Mouse (Mus musculus) R1 (cell line): Measurements from ENCODE around the gene Abcc9.

Source experiments
- DNase-seq: peaks from one replicate; pipeline ENCODE4 v3.0.0-alpha.2; 2018; ENCODE audit warnings: low read depth, low spot score

Gene Abcc9

GRCm38 (mm10) chr6:142701652-142702637 lies at the start of gene Abcc9:
TSS of gene Abcc9 (minus strand) at chr6:142702315.
- peak; percentile 24 for DNase-seq

- peak; percentile 98 for DNase-seq
These were observed 49.2 kb upstream of the Abcc9 start for GRCm38 (mm10) chr6:142751365-142751764.

GRCm38 (mm10) chr6:142748057-142748708 lies 46.1 kb upstream of the Abcc9 start:
- no peak for DNase-seq

- no peak for DNase-seq
These were observed 45.0 kb upstream of the Abcc9 start for GRCm38 (mm10) chr6:142747165-142747564.

- DNase-seq: no peak
These were observed 44.6 kb upstream of the Abcc9 start for GRCm38 (mm10) chr6:142746765-142747164.

- DNase-seq: no peak
These were observed 43.4 kb upstream of the Abcc9 start for GRCm38 (mm10) chr6:142745484-142745883.

- DNase-seq: peak; percentile 23
These were observed 41.1 kb upstream of the Abcc9 start for GRCm38 (mm10) chr6:142743193-142743592.

- peak; percentile 34 for DNase-seq
These were observed 39.6 kb upstream of the Abcc9 start for GRCm38 (mm10) chr6:142741763-142742162.

GRCm38 (mm10) chr6:142738637-142739036 lies 36.5 kb upstream of the Abcc9 start:
- DNase-seq: no peak

GRCm38 (mm10) chr6:142738225-142738624 lies 36.1 kb upstream of the Abcc9 start:
- DNase-seq: no peak

- DNase-seq: peak; percentile 52
These were observed 33.3 kb upstream of the Abcc9 start for GRCm38 (mm10) chr6:142735302-142736005.

GRCm38 (mm10) chr6:142732567-142733290 lies 30.6 kb upstream of the Abcc9 start:
- DNase-seq: no peak

GRCm38 (mm10) chr6:142726032-142726431 lies 23.9 kb upstream of the Abcc9 start:
- DNase-seq: no peak

- no peak for DNase-seq
These were observed 19.6 kb upstream of the Abcc9 start for GRCm38 (mm10) chr6:142721731-142722130.

- DNase-seq: peak; percentile 57
These were observed 18.5 kb upstream of the Abcc9 start for GRCm38 (mm10) chr6:142720641-142721040.

- peak; percentile 24 for DNase-seq
These were observed 16.1 kb upstream of the Abcc9 start for GRCm38 (mm10) chr6:142718167-142718566.

- no peak for DNase-seq
These were observed 15.1 kb upstream of the Abcc9 start for GRCm38 (mm10) chr6:142717186-142717585.

- no peak for DNase-seq
These were observed 12.9 kb upstream of the Abcc9 start for GRCm38 (mm10) chr6:142715026-142715425.

- DNase-seq: no peak
These were observed 9.0 kb upstream of the Abcc9 start for GRCm38 (mm10) chr6:142711106-142711505.

- DNase-seq: no peak
These were observed 8.6 kb upstream of the Abcc9 start for GRCm38 (mm10) chr6:142710690-142711089.

GRCm38 (mm10) chr6:142708369-142708768 lies 6.3 kb upstream of the Abcc9 start:
- DNase-seq: no peak
